Mouse (Mus musculus) heart, postnatal 25 days (tissue): ENCODE data around the gene Epc2. TPM values are rescaled to one million over a fixed set of nuclear protein-coding genes. Genes with fewer than 3 reads are reported as not detected.

Source experiments
- DNase-seq: peaks from one replicate; pipeline ENCODE4 v3.0.0; 2022; ENCODE audit warnings: low spot score
- intact Hi-C: fragments of 180-260 bp; cut with DNase I; formaldehyde crosslinking; loops from one replicate; pipeline ENCODE4 v1.15.1; 2025
- total RNA-seq, 2 experiments: library from RNA; stranded (reverse); gene quantifications; 2 replicates each; pipeline ENCODE4 v1.2.3; 2021

Epc2 gene
- 10 to 100 TPM; 17.9 to 18.3 TPM for total RNA-seq

DNA sequence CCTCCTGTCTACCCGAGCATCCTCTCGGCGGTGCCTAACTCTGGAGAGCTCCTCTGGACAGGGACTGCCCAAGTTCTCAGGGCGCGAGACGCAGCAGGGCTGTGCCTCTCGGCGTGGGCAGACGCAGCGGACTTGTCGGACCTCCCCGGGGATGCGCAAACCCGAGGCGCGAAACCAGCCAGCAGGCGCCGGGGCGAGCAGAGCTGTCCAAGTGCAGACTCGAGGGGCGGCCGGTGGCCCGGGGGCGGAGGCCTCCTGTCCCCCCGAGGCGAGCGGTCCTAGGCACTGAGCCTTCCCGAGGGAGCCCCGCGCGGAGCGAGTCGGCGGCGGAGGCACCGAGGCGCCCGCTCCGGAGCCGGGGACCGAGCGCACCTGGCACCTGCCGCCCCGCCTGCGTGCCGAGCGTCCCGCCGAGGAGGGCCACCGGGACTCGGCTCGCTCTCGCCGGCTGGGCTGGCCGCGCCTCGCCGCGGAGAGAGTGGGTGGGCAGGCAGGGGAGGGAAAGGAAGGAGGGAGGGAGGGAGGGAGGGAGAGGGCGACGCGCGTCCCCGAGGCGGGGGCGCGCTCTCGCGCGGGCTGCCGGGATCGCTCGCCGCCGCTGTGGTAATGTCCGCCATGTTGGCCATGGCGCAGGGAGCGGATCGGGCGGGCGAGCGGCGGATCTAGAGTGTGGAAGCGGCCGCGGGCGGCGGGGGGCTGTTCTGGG, at the start of gene Epc2:
Gene Epc2, plus strand, starts transcription at position 556 of the 706 bp plus-strand sequence.
- intact Hi-C loops = loop anchor here (5.0 to 10.0 kb wide), 3 partner anchors 46 to 636 kb away; partner anchors contain the start of gene Acvr2a
- peak; percentile 71 for DNase-seq

DNA sequence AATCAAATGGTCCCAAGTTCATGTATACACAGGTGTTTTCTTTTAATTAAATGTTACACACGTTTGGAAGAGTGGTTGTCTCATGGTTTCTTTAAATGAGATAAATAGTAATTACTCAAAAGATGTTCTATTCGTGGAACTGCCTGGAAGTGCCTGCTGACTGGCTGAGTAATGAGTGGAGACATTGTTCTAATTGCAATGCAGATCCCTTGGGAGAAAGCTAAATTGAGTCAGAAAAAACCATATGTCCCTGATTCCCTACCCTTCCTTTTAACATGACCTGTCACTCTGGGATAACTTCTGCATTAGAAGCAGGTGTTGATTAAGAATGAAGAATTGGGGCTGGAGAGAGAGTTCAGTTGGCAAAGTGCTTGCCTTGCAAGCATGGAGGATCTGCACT, 45.3 kb upstream of the Epc2 start:
- intact Hi-C loops = no loop called here
- DNase-seq = no peak

DNA sequence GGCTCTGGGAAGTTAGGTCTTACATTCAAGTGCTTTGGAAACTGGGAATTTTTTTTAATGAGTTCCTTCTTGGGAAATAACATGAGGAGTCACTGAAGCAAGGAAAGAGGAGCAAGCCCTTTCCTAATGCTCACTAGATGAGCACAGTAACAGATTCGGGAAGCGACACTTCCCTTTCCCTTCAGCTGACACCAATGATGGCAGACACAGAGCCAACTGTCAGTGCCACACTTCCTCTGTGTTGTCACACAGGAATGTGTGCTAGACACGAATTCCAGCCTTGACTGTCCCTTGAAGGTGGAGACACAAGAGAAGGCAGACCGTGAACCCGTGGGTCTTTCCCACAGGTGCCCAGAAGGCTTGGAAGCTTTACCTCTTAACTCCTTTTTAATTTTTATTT, 39.6 kb upstream of the Epc2 start:
- no peak for DNase-seq
- intact Hi-C loops = no loop called here

DNA sequence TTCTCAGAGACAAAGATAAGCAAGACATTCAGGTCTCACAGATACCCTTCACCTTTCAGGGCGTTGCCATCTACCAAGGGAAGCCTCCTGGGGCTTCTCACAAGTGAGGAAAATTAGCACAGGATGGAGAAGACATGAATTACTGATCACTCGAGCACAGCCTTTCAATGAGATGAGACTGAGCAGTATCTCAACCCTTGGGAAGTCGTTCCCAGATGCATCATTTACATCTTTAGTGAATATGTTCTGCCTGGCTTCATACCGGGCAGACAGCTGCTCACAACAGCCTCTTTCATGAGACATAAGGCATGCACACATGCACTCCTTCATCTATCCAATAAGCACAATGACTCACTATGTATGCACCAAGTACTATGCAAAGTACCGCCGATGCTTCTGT, 38.7 kb upstream of the Epc2 start:
- intact Hi-C loops = no loop called here
- no peak for DNase-seq

DNA sequence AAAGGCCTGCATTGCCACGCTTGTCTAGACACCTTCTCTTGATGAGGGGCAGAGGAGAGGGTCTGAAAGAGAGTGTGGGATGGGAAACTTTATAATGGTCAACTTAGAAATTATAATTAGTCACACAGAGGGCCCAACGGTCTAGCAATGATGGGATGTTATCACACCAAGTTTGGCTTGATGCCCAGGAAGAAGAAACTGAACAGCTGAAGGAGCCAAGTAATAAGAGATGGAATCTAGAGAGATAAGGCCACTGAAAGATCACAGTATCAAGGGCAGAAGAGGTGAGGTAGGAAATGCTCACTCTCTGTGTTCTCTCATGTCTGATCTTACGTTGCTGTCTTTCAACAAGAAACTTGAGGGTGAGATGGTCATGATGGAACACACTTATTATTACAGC, 35.4 kb upstream of the Epc2 start:
- no peak for DNase-seq
- intact Hi-C loops = no loop called here

DNA sequence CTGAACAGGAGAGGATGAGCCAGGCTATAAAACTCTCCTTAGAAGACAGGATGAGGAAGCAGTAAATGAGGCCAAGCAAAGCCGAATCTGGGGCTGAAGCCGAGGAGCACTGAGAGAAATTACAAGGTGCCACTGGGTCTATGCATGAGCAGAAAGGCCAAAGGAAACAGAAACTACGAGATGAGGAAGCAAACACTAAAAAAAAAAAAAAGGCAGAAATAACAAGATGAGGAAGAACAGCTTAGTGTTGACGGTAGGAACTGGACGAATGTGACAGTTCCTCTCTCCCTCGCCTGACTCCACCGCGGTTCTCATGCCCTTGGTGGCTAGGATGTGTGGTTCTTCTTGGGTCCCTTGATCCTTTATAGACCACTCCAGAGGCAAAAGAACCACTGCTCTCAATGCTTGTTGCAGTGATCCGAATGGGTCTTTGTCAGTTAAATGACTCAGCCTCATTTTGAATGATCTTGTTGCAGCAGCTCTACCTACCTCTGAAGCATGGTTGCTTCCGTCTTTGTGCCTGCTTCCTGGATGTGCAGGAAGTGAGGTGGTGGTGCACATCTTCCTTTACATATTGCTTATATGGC, 34.2 kb upstream of the Epc2 start:
- no peak for DNase-seq
- intact Hi-C loops = no loop called here

DNA sequence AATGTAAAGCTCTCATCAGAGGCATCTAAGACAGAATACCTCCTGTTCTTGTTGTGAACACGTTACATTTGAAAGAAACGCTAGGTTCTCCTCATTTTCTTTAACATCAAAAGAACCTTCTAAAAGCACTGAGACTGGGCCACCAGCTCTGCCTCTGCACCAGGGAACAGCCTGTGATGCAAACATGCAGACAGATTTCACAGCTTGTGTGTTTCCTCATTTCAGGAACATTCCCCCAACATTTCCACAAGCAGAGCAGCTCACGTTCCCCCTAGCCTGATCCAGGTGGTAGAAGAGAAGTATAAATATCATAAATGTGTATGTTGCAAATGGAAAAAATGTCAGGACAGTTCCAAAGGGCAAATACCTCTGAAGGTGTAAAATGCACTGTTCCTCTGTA, 30.9 kb upstream of the Epc2 start:
- no peak for DNase-seq
- intact Hi-C loops = no loop called here

DNA sequence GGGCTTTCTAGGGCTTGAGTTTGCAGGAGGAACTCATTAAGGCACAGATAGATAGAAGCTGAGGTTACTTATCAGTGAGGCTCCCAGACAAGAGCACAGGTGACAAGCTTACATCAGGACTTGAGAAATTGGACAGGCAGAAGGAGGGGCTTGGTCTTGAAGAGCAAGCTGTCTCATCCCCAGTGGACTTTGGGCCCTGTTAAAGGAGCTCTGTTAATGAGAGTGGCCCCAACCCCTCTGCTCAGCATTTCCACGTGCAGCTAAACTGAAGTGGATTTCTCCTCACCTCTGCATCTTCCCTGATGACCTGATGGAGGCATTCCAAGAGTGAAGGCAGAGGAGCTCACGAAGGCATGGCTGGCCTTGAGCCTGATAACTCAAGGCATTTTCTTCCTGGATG, 27.4 kb upstream of the Epc2 start:
- no peak for DNase-seq
- intact Hi-C loops = no loop called here

DNA sequence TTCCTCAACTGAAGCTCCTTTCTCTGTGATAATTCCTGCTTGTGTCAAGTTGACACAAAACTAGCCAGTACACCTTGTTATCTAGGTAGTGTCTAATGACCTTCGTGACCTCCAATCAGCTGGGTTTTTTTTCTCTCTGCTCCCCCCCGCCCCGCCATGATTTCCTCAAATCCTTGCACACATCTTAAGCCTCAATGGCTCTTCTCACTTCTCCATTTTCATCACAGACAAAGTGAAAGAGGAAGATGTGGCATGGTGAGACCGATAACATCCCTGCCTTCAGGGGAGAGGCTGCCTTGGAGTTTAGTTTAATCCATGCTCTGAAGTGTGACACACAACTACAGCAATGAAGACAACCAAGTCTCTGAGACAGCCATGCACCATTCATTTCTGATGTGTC, 26.5 kb upstream of the Epc2 start:
- no peak for DNase-seq
- intact Hi-C loops = no loop called here

DNA sequence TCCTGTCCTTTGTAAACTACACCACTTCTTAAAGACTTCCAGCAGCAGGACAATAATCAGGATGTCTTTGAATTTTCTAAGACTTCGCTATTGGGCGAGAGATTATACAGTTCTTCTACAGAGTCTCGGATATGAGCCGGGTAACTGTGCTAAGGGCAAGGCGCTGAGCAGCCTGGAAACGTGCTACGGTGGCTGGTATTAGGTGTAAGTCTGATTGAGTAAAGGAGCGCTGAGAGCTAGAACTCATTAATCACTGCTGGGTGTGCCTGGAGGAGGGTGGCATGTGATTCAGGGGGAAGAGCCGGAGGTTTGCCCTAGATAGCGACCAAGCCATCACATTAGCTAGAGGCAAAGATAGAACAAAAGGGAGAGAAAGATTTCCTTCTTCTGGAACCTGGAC, 25.1 kb upstream of the Epc2 start:
- intact Hi-C loops = loop anchor here (2.0 kb wide), 1 partner anchor 67 kb away; no protein-coding TSS in a partner anchor
- DNase-seq = no peak

DNA sequence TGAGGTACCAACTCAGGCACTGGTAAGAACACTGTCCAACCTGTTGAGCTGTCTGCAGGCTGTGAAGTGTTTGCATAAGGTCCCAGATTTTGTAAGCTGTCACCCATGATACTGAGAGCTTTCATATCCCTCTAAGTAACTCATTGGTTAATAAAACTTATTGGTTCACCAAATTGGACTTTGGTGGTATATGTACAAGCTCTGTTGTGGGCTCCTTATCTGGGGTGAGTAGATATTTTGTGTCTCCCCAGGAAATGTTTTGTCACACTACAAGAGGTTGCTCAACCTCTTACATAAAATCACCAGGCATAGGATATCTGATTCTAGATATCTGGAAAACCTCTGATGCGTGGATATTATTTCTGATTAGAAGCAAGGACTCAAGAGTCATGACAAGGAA, 20.3 kb upstream of the Epc2 start:
- intact Hi-C loops = no loop called here
- DNase-seq = no peak

DNA sequence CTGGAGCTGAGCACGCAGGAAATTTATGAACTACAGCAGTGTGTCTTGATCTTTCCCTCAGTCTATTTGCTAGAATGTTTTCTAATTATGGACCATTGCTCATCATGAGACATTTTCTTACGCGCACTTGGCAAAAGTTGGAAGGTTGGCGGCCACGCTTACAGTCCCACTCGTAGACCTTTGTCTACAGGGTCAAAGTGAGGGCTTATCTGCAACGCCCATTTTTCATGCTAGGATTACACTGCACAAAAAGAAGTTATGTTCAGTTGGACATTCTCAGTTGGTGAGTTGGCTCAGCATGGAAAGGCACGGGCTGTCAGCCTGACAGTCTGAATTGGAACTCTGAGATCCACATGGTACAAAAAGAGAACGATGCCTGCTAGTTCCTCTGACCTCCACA, 18.1 kb upstream of the Epc2 start:
- intact Hi-C loops = no loop called here
- DNase-seq = no peak

DNA sequence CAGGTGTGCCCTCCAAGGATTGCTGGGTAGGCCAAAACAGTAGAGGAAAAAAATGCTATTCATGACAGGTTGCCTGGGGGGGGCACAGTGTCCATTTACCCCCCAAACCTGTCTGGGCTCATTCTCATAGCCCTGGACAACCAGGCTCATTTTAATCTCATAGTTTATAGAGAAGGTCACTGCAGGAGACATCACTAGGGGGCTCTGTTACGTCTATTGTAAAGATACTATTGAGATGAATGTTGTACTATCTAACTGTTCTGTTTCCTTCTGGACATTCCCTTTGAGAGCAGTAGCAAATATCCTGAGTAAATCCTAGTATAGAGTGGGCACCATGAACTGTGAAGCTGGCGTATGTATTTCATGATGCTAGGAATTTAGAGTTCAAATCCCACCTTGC, 5.0 kb upstream of the Epc2 start:
- DNase-seq = no peak
- intact Hi-C loops = loop anchor here (2.0 kb wide), 1 partner anchor 281 kb away; no protein-coding TSS in a partner anchor

DNA sequence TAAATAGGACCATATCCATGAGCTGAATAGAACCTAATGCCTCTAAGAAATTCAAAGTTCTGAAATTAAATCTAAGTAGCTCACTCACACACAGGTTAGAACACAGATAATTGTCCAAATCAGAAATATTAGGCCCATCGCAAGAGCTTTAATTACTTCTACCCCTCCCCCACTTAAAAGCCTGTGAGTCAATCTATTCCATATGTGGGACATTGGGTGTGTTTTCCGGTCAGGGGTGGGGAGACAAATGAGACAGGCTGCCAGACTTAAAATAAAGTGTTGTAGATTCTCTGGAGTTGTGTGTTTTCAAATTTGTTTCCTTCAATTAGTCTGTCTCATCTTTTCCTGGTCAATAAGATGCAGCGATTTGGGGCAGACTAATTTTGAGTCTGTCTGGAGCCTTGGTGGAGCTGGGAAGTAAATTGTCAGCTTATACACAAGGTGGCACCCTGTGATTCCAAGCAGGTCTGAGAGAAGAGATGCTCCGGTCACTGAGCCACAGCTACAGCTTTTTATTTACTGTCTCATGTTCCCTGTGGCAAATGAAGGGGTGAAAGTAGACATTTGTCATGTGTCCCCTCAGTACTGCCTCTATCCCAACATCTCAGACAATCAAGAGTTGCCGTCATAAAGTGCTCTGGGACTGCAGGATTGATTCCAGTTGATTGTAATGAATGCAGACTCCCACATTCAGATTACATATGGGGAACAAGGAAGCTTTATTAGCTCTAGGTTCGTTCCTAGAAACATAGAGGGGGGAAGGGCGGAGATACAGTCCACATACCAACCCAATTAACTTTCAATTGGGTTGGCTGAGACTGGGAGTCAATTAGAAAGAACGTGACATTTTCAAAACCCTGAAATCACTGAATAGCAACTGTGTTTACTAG, 3.5 kb upstream of the Epc2 start:
- intact Hi-C loops = loop anchor here (2.0 kb wide), 1 partner anchor 279 kb away; no protein-coding TSS in a partner anchor
- DNase-seq = no peak

DNA sequence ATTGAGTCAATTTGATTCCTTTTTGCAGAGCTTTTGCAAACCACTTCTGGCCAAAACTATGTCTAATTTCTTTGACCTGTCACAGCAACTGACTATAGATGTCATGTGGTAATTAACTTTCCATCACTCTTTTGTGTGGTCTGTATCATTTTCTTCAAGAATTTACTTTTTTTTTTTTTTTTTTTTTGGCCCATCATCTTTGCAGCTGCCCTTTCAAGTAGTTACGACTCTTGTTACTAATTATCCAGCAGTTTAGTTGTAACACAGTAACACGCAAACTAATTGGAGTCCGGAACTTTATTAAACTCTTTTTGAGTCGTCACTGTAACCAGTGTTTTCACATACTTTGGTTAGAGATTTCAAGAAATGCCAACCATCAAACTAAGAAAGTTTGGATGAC, 819 bp upstream of the Epc2 start:
- no peak for DNase-seq
- intact Hi-C loops = loop anchor here (5.0 to 10.0 kb wide), 3 partner anchors 47 to 636 kb away; partner anchors contain the start of gene Acvr2a

DNA sequence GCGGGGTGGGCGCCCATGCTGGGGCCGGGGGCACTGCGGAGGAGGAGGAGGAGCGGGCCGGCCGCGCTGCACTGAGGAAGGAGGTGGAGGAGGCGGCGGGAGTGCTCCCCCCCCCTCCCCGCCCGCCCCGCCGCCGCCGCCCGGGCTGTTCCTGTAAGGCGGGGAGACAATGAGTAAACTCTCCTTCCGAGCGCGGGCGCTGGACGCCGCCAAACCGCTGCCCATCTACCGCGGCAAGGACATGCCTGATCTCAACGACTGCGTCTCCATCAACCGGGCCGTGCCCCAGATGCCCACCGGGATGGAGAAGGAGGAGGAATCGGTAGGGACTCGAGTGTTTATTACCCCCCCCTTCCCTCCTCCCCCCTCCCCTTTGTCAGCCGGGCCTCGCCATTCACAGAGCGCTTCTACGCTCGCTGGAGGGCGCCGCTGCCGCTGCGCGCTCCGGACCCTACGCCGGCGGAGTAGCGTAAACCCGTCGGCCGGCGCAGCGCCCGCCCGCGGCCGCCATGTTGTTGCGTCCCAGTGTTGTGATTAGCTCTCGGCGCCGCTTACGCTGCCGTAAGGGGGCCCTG, 438 bp downstream of the Epc2 start:
- intact Hi-C loops = loop anchor here (5.0 to 10.0 kb wide), 3 partner anchors 46 to 637 kb away; partner anchors contain the start of gene Acvr2a
- peak; percentile 88 for DNase-seq

DNA sequence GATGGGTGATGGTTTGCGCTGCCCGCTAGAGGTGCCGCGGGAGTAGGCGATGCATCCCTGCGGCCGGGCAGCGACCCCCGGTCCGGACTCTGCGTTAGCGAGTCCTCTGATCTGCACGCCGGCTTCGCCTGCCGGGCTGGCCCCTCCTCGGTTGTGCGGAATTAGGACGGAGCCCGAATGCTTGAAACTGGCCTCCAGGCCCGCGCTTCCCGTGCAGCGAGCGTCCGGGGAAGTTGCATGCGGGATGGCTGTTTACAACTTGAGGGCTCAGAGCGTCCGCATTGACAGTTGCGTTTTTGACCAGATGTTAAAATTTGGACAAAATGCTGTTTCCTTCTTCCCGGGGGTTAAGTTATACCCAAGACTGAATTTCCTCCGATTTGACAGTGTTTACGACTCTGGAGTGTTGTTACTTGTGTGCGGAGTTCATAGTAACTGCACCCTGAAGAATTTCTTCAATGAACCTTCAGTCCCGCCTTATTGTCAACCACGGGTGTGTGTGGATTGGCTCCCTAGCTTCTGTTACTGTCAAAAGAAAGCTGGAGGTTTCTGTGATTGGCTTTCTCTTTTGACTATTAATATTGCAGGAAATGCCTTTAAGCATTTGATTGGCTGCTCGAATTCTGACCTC, 1.3 kb downstream of the Epc2 start:
- peak; percentile 47 for DNase-seq
- intact Hi-C loops = loop anchor here (5.0 to 10.0 kb wide), 3 partner anchors 45 to 638 kb away; partner anchors contain the start of gene Acvr2a

DNA sequence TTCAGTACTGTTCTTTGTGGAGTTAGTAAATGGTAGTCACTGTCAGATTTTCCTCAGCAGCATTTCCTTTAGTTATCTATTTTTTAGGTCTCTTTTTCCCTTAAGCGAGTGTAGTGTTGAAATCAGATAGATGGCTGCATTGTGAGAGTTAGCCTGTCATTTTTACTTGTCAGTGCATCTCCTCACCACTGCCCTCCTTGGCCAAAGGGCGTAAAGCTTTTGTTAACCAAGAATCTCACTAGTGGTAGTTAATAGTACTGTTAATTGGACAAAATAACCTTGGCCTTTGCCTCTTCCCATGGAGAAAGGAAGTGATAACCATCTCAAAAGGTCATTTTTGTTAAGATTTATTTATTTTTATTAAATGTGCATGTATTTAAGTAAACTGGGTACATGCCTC, 6.5 kb downstream of the Epc2 start:
- no peak for DNase-seq
- intact Hi-C loops = loop anchor here (10.0 kb wide), 1 partner anchor 643 kb away; the partner anchor contains the start of gene Acvr2a

DNA sequence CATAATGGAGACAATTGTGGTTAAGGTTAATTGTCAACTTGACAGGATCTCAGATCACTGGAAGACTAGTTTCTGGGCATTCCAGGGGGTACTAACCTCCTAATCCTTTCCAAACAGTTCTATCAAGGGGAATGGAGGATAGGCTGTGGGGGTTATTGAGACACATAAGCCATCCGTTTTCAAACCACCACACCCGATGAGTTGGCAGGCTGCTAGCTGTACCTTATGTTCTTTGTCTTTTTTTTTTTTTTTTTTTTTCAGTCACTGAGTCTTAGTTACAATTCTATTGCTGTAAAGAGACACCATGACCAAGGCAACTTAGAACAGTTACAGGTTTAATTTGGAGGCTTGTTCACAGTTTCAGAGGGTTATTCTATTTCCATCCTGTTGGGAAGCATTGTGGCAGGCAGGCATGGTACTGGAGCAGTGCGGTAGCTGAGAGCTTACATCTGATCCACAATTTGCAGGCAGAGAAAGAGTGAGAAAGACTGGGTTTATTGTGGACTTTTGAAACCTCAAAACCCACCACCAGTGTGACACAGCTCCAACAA, 14.5 kb downstream of the Epc2 start:
- intact Hi-C loops = no loop called here

More for the DNA sequence above, 14.5 kb downstream of the Epc2 start:
- no peak for DNase-seq
